Mouse (Mus musculus): ENCODE measurements at regions not wholly inside any gene's neighbourhood (a gene's known extent, or its start where the extent isn't known, plus 50 kb on each side); places are given as distances from the start of the nearest gene placed in this dataset.

DNA sequence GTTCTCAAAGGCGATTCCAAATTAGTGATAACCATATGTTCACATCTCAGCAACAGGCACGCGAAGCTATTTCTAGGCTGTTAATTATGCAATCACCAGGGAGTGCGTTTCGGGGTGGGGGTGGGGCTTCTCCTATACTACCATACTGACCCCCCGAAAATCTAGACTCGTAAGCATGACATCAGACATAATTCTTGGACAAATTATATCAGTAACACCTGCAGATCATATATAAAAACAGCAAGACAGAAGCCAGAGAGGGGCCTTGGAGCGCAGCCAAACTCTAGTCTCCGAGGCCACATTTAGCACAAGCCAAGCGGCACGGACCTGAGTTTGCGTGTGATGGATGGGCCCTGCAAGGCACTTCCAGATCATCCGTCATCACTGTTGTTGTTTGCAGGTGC lies 359.2 kb upstream of the Cd180 start:
- peak; percentile 66 for DNase-seq
- intact Hi-C loops (cut with DNase I): loop anchor here (10.0 kb wide), 3 partner anchors 311 to 569 kb away; partner anchors contain the start of gene Pik3r1

DNA sequence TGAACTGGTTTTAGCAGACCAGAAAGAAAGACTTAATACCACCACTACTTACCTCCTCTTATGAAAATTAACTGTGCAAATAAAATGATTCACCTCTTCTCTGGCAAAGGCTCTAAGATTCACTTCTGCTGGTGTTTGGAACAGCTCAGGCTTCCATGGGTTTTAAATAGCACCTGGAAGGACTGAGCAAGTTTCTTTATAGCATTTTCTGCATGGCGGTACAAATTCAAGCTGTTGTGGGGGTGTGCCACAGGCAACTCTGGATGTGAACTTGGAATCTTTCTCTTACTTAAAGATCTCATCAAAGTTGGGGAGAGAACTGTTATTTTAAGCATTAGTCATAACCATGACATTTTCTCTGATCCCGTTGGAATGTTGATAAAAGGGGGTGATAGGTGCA lies 350.1 kb upstream of the Cd180 start:
- intact Hi-C loops (cut with DNase I): no loop called here

DNA sequence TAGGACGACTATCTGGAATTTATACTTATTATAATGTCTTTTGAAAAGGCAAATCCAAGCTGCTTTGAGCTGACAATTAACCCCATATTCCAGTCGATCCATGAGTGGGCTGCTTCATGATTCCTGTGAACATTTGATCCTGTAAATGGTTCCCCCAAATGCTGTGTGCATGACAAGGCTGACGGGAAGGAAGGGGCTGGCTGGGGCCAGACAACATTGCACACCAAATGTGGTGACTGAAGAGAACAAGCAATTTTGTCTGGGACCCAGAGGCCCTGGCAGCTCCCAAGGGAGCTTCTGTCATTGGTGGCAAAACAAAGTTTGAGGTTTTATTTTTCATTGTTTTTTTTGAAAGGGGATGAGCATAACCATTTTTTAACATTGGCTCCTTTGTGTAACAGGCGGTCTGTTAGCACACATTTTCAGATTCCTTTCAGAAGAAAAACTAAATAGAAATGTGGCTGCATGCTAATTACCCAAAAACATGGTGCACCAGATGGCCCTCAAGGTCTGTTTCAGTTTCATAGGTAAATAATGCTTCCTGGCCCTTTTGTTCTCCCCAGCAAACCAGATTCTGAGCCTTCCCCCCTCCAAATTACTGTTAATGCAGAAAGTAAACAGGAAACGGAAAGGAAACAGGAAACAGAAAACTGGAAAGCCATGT lies 348.6 kb upstream of the Cd180 start:
- no peak for DNase-seq
- intact Hi-C loops (cut with DNase I): no loop called here

More for the DNA sequence above, 350.1 kb upstream of the Cd180 start:
- no peak for DNase-seq

DNA sequence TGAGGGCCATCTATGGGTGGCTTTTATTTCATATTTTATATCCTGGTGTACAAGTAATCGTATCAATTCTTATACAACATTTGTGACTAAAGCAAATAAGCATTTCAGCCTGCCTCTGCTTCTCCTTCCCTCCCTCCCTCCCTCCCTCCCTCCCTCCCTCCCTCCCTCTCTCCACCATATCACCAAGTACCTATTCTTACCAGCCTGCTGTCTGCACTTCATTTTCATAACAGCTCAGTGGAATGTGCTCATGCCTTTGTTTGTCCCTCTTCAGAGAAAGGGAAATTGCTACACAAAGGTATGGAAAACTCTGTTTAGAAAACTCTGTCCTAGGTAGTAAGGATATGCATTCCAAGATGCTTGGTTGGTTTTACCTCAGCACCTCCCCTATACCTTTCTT lies 343.9 kb upstream of the Cd180 start:
- DNase-seq: no peak
- intact Hi-C loops (cut with DNase I): no loop called here

DNA sequence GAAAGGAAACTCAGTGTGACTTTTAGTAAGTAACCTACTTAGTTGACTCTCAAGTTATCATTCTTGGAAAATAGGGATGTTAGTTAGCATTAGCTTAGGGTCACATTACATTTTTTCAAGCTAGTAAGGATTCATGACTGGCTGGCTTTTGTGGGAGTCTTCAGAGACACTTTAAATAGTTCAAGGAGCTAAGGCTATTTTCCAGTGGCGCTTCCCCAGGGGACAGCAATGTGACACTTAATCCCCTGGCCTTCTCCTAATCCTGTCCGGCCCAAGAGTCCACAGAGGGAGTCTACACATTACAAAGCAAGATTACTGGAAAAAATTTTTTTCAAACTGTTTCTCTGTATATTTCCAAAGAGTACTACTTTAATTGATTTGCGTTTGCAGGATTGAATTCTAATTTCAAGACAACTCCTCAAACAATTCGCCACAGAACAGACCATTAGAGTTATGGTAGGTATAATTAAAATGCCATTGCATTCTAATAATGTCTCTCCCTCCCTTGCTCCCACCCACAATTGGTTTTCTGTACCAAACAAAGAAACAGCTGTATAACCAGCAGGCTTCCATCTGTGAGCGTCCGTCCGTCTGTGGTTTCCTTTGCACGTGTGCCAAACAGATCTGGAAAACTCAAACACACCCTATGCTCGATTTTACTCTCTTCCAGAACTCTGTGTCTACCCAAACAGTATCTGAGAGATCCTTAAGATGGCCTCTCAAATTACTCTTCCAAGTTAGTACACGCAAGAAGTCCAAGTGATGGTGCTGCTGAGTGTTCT lies 341.1 kb upstream of the Cd180 start:
- no peak for DNase-seq
- intact Hi-C loops (cut with DNase I): no loop called here

DNA sequence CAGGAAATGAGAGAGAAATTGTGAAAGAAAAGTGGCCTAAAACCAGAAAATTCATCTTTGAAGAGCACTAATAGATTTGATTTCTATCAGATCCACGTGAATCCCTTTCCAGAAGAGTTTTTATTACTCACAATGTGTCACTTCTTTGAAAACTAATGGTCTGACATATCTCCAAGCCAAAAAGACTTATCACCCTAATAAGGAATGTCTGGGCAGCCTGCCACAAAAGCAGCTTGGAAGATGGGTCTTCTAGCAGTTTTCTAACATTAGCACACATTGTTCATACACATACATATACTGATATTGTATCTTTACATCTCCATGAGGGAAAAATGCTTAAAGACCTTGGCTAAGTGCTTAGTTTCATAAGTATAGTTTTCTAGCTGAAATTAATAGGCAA lies 337.8 kb upstream of the Cd180 start:
- DNase-seq: peak; percentile 23
- intact Hi-C loops (cut with DNase I): no loop called here

DNA sequence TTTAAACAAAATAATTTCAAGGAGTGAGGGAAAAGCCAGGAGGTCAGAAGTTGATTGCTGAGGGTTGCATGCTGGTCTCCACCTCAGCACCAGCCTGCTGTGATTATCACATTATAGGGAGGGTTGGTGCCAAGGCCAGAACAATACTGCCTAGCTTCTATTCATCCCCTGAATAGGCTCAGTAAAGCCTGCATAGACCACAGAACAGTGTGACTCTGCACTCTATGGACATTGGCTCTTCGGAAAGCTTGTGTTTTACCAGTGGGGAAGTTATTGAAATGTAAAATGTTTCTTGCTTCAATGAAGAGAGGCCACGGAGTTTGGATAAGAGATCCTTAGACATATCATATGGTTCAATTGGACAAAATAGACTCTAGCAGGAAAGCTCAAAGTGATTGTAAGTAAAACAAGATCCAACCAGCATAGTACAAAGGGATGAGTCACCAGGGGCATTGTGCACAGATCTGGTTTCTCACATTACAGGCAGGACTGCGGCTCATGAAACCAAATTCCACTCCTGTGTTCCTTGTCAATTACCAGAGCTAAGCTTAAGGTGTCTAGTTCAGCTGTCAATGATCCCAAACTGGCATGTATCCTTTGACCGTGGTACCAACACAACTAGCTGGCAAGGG lies 320.8 kb upstream of the Cd180 start:
- no peak for DNase-seq
- intact Hi-C loops (cut with DNase I): no loop called here

DNA sequence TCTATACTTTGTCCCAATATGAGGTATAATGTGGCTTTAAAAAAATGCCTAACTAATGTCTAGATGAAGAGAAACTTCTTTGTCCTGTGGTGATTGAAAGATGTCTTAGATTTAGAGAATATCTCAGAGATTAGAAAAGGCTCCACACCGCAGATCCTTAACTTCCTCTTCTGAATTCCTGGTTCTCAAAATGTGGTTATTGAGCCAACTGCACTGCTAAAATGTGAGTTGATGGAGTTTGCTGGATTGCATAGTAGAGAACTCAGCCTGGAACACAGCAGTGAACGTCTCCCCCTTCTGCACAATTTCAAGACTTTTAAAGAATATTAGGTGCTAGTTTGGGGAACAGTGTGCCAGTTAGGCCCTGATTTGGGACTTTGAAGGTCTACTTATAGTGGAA lies 312.7 kb upstream of the Cd180 start:
- intact Hi-C loops (cut with DNase I): no loop called here
- DNase-seq: no peak

DNA sequence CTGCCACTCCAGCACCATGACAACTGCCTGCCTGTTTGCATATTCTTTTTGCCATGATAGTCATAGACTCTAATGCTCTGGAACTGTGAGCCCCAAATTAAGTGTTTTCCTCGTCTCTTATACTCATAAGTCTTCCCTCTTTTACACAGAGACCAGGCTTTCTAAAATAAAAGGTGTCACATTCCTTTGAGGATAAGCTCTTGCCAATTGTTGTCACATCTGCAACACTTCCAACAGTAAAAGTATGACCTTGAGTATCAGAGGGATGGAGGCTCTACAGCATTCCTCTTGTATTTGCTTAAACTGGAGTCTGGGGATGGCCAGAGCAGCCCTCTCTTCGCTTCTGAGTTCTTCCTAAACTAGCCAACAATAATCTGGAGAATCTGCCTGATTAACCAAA lies 301.4 kb upstream of the Cd180 start:
- intact Hi-C loops (cut with DNase I): no loop called here
- DNase-seq: no peak

DNA sequence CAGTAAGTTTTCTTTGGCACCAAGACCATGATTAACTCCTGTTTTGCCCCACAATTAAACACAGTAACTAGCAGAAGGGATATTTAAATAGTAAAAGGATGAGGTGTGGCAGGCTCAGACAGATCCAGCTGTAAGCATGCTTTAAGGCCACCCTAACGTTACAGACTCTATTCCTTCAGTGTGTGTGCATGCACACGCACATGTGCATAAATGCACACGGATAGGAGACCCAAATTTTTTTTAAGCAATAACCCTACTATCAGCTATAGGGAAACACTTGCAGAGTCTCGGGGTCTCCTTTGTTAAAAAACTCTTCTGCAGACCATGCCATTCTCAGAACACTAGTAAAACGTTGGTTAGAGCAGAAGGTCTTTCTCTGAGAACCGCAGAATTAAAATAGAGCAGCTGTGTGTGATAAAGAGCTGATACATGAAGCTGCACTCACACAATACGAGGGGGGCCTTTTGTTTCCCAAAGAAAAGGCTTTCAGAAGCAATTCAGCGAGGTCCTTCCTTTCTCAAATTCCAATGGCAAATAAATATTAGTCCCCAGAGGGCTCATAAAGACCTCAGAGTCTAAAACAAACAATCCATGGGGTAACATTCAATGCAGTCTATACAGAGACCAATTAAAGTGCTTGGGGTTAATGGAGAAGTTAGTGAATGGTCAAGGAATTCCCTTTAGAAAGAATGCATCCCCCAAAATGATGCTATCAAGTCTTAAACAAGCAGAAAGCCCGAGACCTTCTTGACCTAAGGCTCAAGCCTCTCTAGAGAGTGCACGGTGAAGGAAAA lies 300.3 kb upstream of the Cd180 start:
- intact Hi-C loops (cut with DNase I): no loop called here
- DNase-seq: no peak

DNA sequence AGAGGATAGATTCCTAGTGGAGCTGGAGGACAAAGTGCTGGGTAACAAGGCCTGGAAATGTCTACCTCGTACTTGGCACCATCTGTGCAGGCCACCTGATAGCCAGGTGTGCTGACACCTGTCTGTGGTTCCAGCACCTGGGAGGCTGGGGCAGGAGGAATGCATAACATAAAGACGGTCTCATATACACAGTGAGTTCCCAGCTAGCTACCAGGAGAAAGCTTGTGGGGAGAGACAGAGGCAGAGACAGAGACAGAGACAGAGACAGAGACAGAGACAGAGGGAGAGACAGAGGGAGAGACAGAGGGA lies 299.7 kb upstream of the Cd180 start:
- intact Hi-C loops (cut with DNase I): no loop called here
- no peak for DNase-seq

DNA sequence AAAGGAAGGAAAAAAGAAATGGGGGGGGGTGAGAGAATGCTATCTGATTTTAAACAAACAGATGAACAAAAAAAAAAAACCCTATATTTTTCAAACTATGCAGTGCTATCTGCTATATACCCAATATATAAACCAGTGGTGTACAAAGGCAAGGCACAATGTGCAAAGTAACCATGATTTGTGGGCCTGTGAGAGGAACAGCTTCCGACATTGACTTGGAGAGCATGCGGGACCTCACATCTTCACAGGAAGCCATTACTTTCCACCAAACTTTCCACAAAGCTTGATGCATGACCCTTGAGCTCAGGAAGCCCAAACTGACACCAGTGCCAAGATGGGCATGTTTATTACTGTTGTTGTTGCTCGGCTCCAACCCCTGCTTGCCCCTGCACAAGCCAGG lies 299.3 kb upstream of the Cd180 start:
- DNase-seq: no peak
- intact Hi-C loops (cut with DNase I): no loop called here

DNA sequence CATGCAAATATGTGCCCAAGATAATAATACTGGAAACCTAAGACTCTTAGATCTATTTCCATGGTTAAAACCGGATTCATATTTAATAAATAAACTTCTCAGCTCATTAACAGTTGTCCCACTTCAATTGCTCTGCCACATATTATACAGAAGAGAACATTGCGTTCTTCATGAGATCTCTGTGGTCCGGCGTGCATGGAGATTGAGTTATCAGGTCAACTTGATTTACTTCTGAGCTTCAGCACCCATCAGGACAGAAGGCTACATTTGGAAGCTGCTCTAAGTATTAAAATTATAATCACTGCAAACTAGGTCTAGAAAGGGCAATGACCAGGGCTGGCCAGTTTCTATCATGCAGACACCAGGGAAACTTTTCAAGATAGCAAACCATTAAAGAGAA lies 295.9 kb upstream of the Cd180 start:
- DNase-seq: no peak
- intact Hi-C loops (cut with DNase I): no loop called here

DNA sequence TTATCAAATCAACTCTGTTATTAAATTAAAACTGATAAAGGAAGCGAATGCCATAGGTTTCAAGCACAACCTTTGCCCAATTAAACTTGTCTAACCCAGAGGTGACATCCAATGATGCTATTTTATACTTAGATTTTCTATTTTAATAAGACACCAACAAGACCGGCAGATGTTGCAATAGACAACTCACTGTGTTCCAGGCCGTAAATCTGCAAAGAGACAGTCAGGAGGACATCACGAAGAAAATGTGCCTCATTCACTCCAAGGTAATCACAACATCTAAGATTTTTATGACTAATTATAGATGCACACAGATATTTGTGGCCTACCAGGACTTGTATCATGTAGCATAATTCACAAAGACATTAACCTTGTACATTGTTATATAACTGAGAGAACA lies 281.5 kb upstream of the Cd180 start:
- no peak for DNase-seq

DNA sequence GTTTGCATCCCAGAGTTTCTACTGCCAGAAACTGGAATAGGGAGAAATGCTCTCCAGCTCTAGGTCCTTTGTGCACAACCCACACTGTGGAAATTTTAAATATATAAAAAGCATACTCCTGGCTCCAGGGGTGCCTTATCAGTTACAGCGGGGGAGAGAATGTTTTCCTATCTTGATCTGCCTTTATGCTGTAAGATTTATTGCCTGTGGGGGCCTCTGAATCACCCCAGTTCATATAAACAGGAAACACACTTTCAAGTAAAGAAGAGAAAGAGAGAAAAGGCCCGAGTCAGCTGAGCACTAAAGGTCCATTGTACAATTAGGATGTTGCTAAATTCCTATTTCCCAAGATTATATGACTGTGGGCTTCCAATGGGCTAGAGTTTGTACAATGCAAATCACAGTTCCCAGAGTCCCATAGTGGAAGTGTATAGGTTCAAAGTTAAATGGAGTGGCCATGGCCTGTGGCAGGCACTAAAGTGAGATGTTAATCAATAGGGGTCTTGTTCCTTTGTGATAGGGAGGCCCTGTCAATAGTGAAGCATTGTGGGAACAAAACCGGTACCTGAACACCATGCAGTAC lies 258.9 kb upstream of the Cd180 start:
- intact Hi-C loops (cut with DNase I): no loop called here
- DNase-seq: no peak

More for the DNA sequence above, 281.5 kb upstream of the Cd180 start:
- intact Hi-C loops (cut with DNase I): no loop called here

DNA sequence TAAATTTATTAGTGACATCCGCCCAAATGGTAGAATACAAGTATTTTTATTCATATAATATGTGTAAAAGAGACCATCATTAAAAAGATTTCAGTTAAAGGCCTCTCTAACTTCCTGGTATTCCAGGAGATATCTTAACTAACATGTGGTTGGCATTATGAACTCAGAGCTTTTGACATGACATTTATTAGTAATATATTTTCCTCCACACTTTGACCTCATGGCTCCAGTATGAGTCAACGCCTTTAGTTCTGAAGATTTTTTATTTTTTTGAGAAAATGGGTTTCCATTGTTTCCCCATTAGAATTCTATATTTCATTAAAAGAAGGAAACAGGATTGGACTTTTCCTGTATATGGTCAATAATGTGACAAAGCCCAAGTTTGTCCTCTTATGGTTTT lies 250.7 kb upstream of the Cd180 start:
- intact Hi-C loops (cut with DNase I): no loop called here
- no peak for DNase-seq

DNA sequence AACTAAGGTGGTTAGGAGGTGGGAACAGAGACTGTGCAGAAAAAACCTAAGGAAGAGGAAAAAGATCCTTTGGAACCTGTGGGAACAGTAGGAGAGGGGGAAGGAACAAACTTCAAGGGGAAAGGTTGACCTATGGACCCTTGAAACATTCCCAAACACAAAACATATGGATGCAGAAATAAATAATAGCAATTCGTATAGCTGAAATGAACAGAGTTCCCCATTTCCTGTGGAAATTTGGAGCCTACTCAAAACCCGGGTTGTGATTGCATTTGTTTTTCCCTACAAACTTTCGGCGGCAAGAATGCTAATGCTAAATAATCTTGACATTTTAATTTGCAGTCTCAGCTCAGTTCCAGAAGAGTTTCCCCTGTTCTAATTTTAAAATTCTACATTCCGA lies 246.0 kb upstream of the Cd180 start:
- DNase-seq: no peak
- intact Hi-C loops (cut with DNase I): no loop called here

DNA sequence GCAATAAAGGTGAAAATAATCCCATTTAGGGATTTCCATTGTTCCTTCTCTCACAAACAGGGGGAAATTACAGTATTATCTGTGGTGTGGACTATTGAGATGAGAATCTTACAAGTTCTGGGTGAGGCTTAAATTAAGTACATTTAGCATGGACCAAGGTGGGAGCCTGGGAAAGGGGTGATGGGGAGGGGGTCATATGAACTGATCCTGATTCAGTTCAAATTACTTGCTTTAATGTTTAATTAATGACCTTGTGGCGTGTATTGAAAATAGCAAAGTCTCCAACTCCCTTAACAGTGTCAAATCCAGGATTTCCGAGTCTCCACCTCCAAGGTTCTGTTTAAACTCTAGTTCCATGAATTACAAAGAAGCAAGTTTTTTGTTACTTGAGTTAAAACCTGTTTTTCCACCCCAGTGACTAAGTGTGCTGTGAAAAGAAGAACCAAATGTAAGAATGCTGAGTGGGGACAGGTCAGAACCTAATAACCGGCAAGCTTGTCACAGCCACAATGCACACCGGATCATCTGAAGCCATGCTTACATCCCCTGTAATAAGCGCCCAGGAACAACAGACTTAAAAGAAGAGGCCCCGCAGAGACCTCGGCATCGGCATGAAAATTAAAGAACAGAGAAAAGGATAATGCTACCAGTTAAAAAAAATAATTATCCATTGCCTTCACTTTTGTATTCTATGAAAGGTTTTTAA lies 243.8 kb upstream of the Cd180 start:
- DNase-seq: no peak
- intact Hi-C loops (cut with DNase I): no loop called here

DNA sequence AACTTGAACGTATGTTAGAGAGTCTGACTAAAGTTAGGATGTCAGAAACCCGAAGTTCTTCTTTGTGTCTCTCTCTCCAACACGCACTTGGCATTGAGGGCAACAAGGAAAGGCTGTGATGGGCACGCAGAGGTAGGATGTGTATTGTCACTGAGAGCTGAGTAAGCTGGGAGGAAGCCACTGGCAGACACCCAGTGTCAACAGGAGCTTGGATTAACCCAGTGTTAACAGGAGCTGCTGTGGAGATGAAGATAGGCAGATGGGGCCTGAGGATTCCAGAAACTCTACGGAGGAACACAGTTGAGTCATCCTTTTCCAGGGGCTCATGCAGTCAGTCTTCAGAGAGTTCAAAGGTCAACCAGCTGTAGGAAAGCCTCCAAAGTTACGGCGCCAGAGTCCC lies 242.2 kb upstream of the Cd180 start:
- intact Hi-C loops (cut with DNase I): no loop called here

DNA sequence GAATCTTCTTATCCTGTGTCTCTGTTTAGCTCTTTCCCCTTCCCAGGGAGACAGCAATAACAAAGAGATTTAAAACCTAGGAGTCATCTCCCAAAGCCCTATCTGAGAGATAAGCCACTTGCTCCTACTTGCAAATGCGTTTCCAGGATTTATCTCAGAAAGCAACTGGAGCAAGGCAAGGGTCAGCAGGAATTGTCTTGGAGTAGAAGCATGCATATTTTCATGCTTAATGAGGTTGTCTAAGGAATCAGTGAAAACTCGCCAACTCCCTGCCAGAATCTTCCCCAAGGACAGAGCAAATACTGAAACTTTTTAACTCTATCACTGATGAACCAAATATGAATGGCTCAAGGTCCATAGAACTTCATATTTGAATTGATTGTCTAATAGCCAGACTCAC lies 234.6 kb upstream of the Cd180 start:
- DNase-seq: no peak
- intact Hi-C loops (cut with DNase I): no loop called here

More for the DNA sequence above, 242.2 kb upstream of the Cd180 start:
- DNase-seq: peak; percentile 4
